14 mouse cellular contexts compared by ENCODE assay signal in the genomic region with DNA sequence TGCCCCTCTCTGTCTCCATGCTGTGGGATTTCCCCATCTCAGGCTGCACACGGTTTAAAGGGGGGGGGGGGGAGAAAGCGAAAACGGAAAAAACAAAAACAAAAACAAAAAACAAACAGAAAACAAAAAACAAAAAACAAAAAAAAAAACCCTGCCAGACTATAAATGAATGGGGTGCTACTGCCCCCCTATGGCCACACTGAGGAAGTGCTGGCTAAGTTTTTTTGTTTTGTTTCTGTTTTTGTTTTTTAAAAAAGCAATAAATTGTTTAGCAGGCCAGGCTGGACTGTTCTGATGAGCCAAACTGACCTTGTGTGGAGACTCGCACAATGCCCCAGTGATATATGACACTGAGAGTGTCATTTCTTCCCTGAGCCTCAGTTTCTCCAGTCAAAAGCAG. TPM values are rescaled to one million over a fixed set of nuclear protein-coding genes. Genes with fewer than 3 reads are reported as not detected.
A peak's percentile ranks its signal among the peaks of the same experiment; 100 is the strongest.
DNase-seq lines count a peak whose midpoint lies in the region; ATAC-seq and TF ChIP-seq lines count a peak whose summit lies in the region.
"Had no signal": no experiment of that assay in that cellular context is flagged by ENCODE, and none has a peak within 500 bp of the region (broad histone marks: within the 10 kb centered on the region; RNA-seq: fewer than 3 reads in every experiment).

No protein-coding gene starts in this region.

- 18% methylated on average over 4 of the region's 4 CpGs for WGBS in hindbrain, embryonic 10.5 days
- WGBS in hindbrain, embryonic 13.5 days, result 12% methylated on average over 4 of the region's 4 CpGs
- 13% methylated on average over 4 of the region's 4 CpGs for WGBS in midbrain, embryonic 10.5 days
- WGBS in midbrain, embryonic 16.5 days, result 10% methylated on average over 4 of the region's 4 CpGs
- WGBS in midbrain, postnatal 0 days, result 13% methylated on average over 4 of the region's 4 CpGs

- peaks cover 3% of the 10 kb centered on the region; the same call in 1 of the 2 replicates for H3K9me3 ChIP-seq in hindbrain, embryonic 10.5 days
- H3K9me3 ChIP-seq in hindbrain, embryonic 13.5 days, result no peaks in the 10 kb centered on the region
- H3K9me3 ChIP-seq in midbrain, embryonic 10.5 days (replicated peaks), result peaks cover 3% of the 10 kb centered on the region; the same call in 1 of the 2 replicates
- H3K9me3 ChIP-seq in midbrain, embryonic 16.5 days (replicated peaks; ENCODE audit: control insufficient read depth, low read length, poor library complexity, severe bottlenecking), result no peaks in the 10 kb centered on the region
- H3K9me3 ChIP-seq in midbrain, postnatal 0 days (ENCODE audit: low read length), result no peaks in the 10 kb centered on the region
- H3K9me3 ChIP-seq: limb, embryonic 13.5 days; neural tube, embryonic 12.5 days had no signal

- DNase-seq in hindbrain, embryonic 10.5 days (ENCODE audit: low spot score), result no peak
- DNase-seq in midbrain, embryonic 10.5 days (ENCODE audit: low spot score), result no peak
- peak; percentile 56 for DNase-seq in MN1 (ENCODE audit: low spot score)
- no peak for DNase-seq in midbrain, postnatal 0 days (ENCODE audit: low spot score)
- DNase-seq in layer of hippocampus, postnatal 10 days (ENCODE audit: low spot score in 2 of 2), result no peak
- DNase-seq: cerebellum, postnatal 36 days; gastrocnemius, postnatal 36 days; right cerebral cortex, postnatal 25 days had no signal

- peak; percentile 84 for TF ChIP-seq CTCF in midbrain, postnatal 0 days (IDR thresholded peaks at IDR 0.05)

- H3K27ac ChIP-seq in hindbrain, embryonic 10.5 days, result peak overlapping the region; percentile 51; the same call in 1 of the 2 replicates
- H3K27ac ChIP-seq in hindbrain, embryonic 13.5 days, result no peak overlapping the region
- H3K27ac ChIP-seq in midbrain, embryonic 10.5 days (replicated peaks), result peak overlapping the region; percentile 61; the same call in 1 of the 2 replicates
- no peak overlapping the region for H3K27ac ChIP-seq in midbrain, embryonic 16.5 days (ENCODE audit: low read length)
- H3K27ac ChIP-seq in midbrain, postnatal 0 days (ENCODE audit: low read depth, low read length), result no peak overlapping the region
- H3K27ac ChIP-seq: limb, embryonic 13.5 days; neural tube, embryonic 12.5 days had no signal

- H3K4me1 ChIP-seq in hindbrain, embryonic 10.5 days (replicated peaks), result 0 out of 2 replicates have a peak, but pooled peaks cover 3% of the 10 kb centered on the region
- peaks cover 5% of the 10 kb centered on the region for H3K4me1 ChIP-seq in hindbrain, embryonic 13.5 days (replicated peaks)
- peaks cover 9% of the 10 kb centered on the region for H3K4me1 ChIP-seq in midbrain, embryonic 10.5 days
- H3K4me1 ChIP-seq in midbrain, embryonic 16.5 days (ENCODE audit: control insufficient read depth, insufficient read depth, low read length), result no peaks in the 10 kb centered on the region
- no peaks in the 10 kb centered on the region for H3K4me1 ChIP-seq in midbrain, postnatal 0 days (ENCODE audit: insufficient read depth, low read length)
- H3K4me1 ChIP-seq: limb, embryonic 13.5 days; neural tube, embryonic 12.5 days had no signal

- ATAC-seq in hindbrain, embryonic 13.5 days (ENCODE audit: low FRiP score), result no peak
- ATAC-seq in midbrain, embryonic 16.5 days, result no peak
- no peak for ATAC-seq in midbrain, postnatal 0 days (ENCODE audit: low FRiP score)

- H3K4me2 ChIP-seq in hindbrain, embryonic 13.5 days, result no peak overlapping the region
- H3K4me2 ChIP-seq in midbrain, embryonic 16.5 days (ENCODE audit: low read length), result no peak overlapping the region
- no peak overlapping the region for H3K4me2 ChIP-seq in midbrain, postnatal 0 days (ENCODE audit: low read depth, low read length, poor library complexity, severe bottlenecking)
- H3K4me2 ChIP-seq: limb, embryonic 13.5 days; neural tube, embryonic 12.5 days had no signal

- no peaks in the 10 kb centered on the region for H3K36me3 ChIP-seq in hindbrain, embryonic 10.5 days
- H3K36me3 ChIP-seq in hindbrain, embryonic 13.5 days, result no peaks in the 10 kb centered on the region
- no peaks in the 10 kb centered on the region for H3K36me3 ChIP-seq in midbrain, embryonic 10.5 days
- no peaks in the 10 kb centered on the region for H3K36me3 ChIP-seq in midbrain, embryonic 16.5 days (ENCODE audit: control insufficient read depth, insufficient read depth, low read length)
- no peaks in the 10 kb centered on the region for H3K36me3 ChIP-seq in midbrain, postnatal 0 days (ENCODE audit: insufficient read depth, low read length)
- H3K36me3 ChIP-seq: limb, embryonic 13.5 days; neural tube, embryonic 12.5 days had no signal

- no peak overlapping the region for H3K9ac ChIP-seq in hindbrain, embryonic 13.5 days
- no peak overlapping the region for H3K9ac ChIP-seq in midbrain, embryonic 16.5 days (ENCODE audit: low read depth, low read length)
- H3K9ac ChIP-seq in midbrain, postnatal 0 days (replicated peaks; ENCODE audit: low read length, poor library complexity, severe bottlenecking), result no peak overlapping the region
- H3K9ac ChIP-seq: limb, embryonic 13.5 days; neural tube, embryonic 12.5 days had no signal

- H3K4me3 ChIP-seq in hindbrain, embryonic 10.5 days, result no peak overlapping the region
- no peak overlapping the region for H3K4me3 ChIP-seq in hindbrain, embryonic 13.5 days
- H3K4me3 ChIP-seq in midbrain, embryonic 10.5 days, result no peak overlapping the region
- H3K4me3 ChIP-seq in midbrain, embryonic 16.5 days (ENCODE audit: low read depth, low read length), result no peak overlapping the region
- no peak overlapping the region for H3K4me3 ChIP-seq in midbrain, postnatal 0 days (ENCODE audit: low read depth, low read length)
- H3K4me3 ChIP-seq: limb, embryonic 13.5 days; neural tube, embryonic 12.5 days had no signal

- peaks cover 8% of the 10 kb centered on the region; the same call in 1 of the 2 replicates for H3K27me3 ChIP-seq in hindbrain, embryonic 10.5 days (ENCODE audit: insufficient read depth, poor library complexity, severe bottlenecking)
- H3K27me3 ChIP-seq in hindbrain, embryonic 13.5 days, result no peaks in the 10 kb centered on the region
- peaks cover 36% of the 10 kb centered on the region for H3K27me3 ChIP-seq in midbrain, embryonic 10.5 days (ENCODE audit: low read depth, poor library complexity, severe bottlenecking)
- no peaks in the 10 kb centered on the region for H3K27me3 ChIP-seq in midbrain, embryonic 16.5 days (ENCODE audit: control insufficient read depth, insufficient read depth, low read depth, low read length)
- H3K27me3 ChIP-seq in midbrain, postnatal 0 days (ENCODE audit: insufficient read depth, low read length), result no peaks in the 10 kb centered on the region; the same call in 1 of the 2 replicates
- H3K27me3 ChIP-seq: neural tube, embryonic 12.5 days had no signal

RNA-seq across cellular contexts. Expression of a gene that starts 20.3 kb away (rescaled TPM):
- polyA plus RNA-seq in hindbrain, embryonic 10.5 days (2016; fragmentation: Nextera tagmentation; extraction: Ambion mirVana), result 5.5 TPM in 2 replicates
- 11.3 and 11.7 TPM in 2 replicates for polyA plus RNA-seq in hindbrain, embryonic 13.5 days (2015; fragmentation: Nextera tagmentation; extraction: Ambion mirVana)
- polyA plus RNA-seq in midbrain, embryonic 10.5 days (2016; fragmentation: Nextera tagmentation; extraction: Ambion mirVana), result 8.4 and 10.7 TPM in 2 replicates
- polyA plus RNA-seq in midbrain, embryonic 16.5 days (2015; fragmentation: Nextera tagmentation; extraction: Ambion mirVana), result 19.8 and 27.8 TPM in 2 replicates
- total RNA-seq in midbrain, postnatal 0 days (2014; rRNA removed), result 41.1 and 48.0 TPM in 2 replicates
- 18.1 and 20.3 TPM in 2 replicates for polyA plus RNA-seq in midbrain, postnatal 0 days (2015; fragmentation: Nextera tagmentation; extraction: Ambion mirVana)
- total RNA-seq in layer of hippocampus, postnatal 10 days (2021), result 100 to 1,000 TPM; 174 to 177 TPM
- total RNA-seq: gastrocnemius, postnatal 36 days; heart, postnatal 25 days had no signal
- polyA plus RNA-seq: large intestine, adult 2 months had no signal

RNA-seq across cellular contexts. Expression of a gene that starts 34.1 kb away (rescaled TPM):
- polyA plus RNA-seq in hindbrain, embryonic 10.5 days (2016; fragmentation: Nextera tagmentation; extraction: Ambion mirVana), result 62.6 and 70.5 TPM in 2 replicates
- 13.5 and 16.5 TPM in 2 replicates for polyA plus RNA-seq in hindbrain, embryonic 13.5 days (2015; fragmentation: Nextera tagmentation; extraction: Ambion mirVana)
- 64.4 and 74.8 TPM in 2 replicates for polyA plus RNA-seq in midbrain, embryonic 10.5 days (2016; fragmentation: Nextera tagmentation; extraction: Ambion mirVana)
- 8.7 and 12.2 TPM in 2 replicates for polyA plus RNA-seq in midbrain, embryonic 16.5 days (2015; fragmentation: Nextera tagmentation; extraction: Ambion mirVana)
- total RNA-seq in midbrain, postnatal 0 days (2014; rRNA removed), result 14.9 and 19.9 TPM in 2 replicates
- polyA plus RNA-seq in midbrain, postnatal 0 days (2015; fragmentation: Nextera tagmentation; extraction: Ambion mirVana), result 4.7 TPM in 2 replicates
- total RNA-seq in layer of hippocampus, postnatal 10 days (2021), result 10 to 100 TPM; 14.8 to 17.6 TPM

Comparison
In these comparisons a context has a peak if more than half of its experiments do, and no peak if none do; other contexts are left out.
1. H3K27ac ChIP-seq: peak in hindbrain, embryonic 10.5 days (single experiment) and midbrain, embryonic 10.5 days (single experiment); none in hindbrain, embryonic 13.5 days (single experiment), midbrain, embryonic 16.5 days (single experiment) and midbrain, postnatal 0 days (single experiment).